Mouse (Mus musculus) thymus, postnatal 25 days (tissue): ENCODE data around the gene Shank3.

Source experiments
- DNase-seq: peaks from one replicate; pipeline ENCODE4 v3.0.0; 2022

The Shank3 gene

DNA sequence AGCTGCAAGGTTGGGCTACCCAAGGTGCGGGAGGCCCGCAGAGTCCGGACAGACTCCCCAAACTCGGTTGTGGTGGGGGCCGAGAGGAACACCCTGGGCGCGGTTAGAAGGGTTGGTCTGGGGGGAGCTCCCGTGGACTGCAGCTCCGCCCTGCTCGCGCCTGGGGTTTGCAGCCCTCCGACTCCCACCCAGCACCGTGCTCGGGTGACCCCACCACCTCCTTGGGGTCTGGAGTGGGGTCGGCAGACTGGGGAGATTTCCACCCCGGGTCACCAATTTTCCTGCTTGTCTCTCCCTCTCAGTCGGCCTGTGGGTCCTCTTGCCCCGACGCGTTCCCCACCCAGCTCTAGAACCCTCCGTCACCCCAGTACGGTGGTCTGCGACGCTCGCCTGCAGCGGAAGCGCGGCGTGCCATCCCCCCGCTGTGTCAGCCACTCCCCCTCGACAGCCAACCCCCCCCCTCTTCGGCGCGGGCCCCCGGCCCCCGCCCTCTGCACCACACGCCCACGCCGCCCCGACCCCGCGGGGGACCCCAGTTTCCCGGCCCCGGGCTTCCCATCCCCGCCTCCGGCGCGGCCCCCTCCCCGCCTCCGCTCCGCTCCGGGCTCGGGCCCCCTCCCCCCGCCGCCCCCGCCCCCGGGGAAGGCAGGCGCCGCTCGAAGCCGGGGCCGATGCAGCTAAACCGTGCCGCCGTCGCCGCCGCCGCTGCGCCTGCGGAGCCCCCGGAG lies at the start of gene Shank3:
Gene Shank3 (plus strand): TSS at position 663 of the 728 bp plus-strand sequence.
- peak; percentile 49 for DNase-seq

DNA sequence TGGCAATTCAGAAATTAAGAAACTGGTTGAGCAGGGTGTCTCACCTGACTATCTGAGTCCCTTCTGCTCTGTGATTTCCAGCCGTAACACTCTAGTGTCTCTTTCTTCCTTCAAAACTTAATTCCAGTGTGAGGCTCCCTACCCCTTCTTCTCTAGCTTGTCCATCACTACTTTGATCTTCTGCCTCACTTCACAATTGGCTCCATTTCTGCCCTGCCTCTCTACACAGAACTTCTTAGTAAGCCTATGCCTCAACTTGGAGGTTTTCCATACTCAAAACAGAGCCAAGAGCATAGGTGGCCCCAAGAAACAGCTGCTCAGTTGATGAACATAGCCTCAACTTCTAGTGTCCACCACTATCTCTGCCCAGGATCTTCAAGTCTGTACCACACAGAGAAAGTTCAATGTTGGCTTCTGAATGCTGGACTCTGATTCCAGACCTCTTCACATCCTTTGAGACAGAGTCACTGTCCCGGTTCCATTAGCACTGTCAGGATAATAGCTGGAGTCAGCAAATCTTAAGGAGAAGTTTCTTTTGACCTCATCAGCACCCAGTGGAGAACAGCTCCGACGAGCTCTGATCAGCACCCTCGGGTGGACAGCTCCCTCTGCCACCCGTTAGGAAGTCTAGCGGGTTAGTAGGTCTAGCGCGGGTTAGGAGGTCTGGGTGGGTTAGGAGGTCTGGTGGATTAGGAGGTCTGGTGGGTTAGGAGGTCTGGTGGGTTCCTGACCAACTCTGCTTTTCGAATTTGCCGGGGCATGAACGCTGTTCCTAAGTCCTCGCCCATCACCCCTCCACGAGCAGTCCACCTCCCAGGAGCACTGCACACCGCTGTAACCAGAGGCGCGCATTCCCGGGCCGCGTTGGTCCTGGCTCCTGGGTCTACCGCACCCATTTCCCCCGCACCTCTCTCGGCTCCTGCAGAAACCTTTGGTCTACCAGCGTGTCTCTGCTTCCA lies 46.2 kb upstream of the Shank3 start:
- peak; percentile 53 for DNase-seq

DNA sequence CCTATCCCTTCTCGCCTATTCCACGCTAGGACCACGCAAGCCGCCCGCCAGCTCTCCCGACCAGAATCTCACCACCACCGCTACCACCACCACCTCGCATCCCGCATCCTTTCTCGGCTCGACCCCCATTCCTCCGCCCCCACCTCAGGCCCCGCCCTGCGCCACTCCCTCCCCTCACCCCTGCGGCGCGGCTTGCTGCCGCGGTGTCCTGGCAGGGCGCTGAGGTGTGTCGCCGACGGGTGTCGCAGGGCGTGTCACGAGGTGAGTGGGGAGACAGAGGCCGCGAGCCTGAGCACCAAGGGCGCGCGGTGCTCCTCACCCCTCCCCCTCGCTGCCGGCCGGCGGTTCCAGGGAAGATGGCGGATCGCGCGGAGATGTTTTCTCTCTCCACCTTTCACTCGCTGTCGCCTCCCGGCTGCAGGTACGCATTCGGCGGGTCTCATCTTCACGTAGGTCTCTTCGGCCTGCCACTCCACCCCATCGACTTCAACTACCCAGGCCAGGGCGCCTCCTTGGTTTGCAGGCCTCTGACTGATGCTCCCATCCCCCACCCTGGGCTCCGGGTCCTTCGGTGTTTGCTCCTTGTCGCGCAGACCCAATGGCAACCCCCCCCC lies 45.5 kb upstream of the Shank3 start, which contains the start of gene Mapk8ip2:
Gene Mapk8ip2 (plus strand): TSS at position 49 of the 614 bp plus-strand sequence.
- no peak for DNase-seq

GRCm38 (mm10) chr15:89454857-89455256 lies 44.6 kb upstream of the Shank3 start:
- no peak for DNase-seq

DNA sequence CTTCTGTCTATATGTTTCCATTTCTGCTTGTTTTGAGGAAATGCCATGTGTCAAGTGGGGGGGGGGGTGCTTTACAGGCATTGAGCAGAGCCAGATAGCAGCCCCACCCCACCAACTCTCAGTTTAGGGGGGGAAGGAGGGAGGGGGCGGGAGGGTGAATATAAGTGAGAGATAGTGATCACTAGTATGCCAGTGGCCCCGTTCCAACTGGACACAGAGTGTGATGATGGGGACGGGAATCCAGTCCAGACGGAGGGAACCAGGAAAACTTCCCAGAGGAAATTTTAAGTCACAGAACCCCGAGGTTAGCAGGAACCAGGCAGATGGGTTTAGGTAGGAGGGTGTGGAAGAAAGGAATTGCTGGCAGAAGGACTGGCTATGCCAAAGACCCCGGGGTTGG lies 43.8 kb upstream of the Shank3 start:
- DNase-seq, result no peak

- no peak for DNase-seq
These were observed 40.5 kb upstream of the Shank3 start for GRCm38 (mm10) chr15:89458942-89459341.

GRCm38 (mm10) chr15:89459821-89460220 lies 39.6 kb upstream of the Shank3 start:
- DNase-seq, result no peak

DNA sequence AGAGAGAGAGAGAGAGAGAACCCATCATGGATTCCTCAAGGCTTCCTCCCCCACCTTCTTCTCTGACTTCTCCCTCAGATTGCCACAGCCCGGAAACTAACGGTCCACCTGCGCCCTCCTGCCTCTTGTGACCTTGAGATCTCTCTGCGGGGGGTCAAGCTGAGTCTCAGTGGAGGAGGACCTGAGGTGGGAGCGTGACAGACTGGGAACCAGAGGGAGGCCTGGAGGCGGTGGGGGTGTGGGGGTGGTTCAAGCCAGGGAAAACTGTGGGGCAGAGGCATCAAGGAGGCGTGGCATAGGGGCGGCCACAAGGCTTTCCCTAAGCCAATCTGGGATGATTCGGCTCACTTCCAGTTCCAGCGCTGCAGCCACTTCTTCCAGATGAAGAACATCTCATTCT lies 39.1 kb upstream of the Shank3 start:
- DNase-seq, result no peak

- DNase-seq, result no peak
These were observed 38.1 kb upstream of the Shank3 start for GRCm38 (mm10) chr15:89461321-89461720.

DNA sequence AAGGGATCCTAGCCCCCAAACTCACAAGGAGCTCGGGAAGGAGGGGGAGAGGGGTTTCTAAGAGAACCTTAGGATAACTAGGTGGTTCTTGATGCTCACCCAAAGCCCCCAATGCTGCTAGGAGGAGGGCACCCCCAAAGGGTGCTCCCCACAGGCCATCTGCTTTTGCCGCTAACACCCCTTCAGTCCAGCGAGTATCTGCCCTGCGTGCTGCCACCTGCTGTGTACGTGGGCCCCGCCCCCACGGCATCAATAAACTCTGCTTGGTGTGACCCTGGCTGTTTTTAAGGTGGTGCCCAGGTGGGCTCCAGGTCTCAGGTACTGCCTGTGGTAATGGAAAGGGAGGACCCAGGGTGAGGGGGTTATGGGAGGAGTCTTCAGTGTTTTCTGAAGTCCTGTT lies 37.2 kb upstream of the Shank3 start:
- no peak for DNase-seq

GRCm38 (mm10) chr15:89463334-89464235 lies 35.8 kb upstream of the Shank3 start:
- DNase-seq, result peak; percentile 26

DNA sequence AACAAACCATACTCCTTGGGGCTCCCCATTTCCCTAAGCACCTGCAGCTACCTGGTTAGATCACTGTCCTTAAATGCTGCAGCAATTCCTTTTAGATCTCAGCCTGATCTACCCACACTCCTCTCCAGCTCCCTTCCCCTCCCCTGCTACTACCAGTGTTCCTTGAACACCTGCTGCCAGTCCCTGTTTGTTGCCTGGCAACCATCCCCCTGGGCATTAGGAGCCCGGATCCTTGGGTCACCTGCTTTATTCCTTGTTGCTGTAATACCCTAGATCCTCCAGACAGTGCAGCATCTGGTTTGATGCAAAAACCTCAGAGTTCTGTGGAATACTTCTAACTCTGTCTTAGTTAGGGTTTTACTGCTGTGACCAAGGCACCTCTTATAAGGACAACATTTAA lies 34.4 kb upstream of the Shank3 start:
- no peak for DNase-seq

- DNase-seq, result no peak
These were observed 30.8 kb upstream of the Shank3 start for GRCm38 (mm10) chr15:89468577-89468976.

GRCm38 (mm10) chr15:89471476-89471875 lies 27.9 kb upstream of the Shank3 start:
- no peak for DNase-seq

GRCm38 (mm10) chr15:89473370-89473769 lies 26.1 kb upstream of the Shank3 start:
- no peak for DNase-seq

- no peak for DNase-seq
These were observed 25.5 kb upstream of the Shank3 start for GRCm38 (mm10) chr15:89473921-89474320.

GRCm38 (mm10) chr15:89474596-89475292 lies 24.7 kb upstream of the Shank3 start:
- DNase-seq, result no peak

DNA sequence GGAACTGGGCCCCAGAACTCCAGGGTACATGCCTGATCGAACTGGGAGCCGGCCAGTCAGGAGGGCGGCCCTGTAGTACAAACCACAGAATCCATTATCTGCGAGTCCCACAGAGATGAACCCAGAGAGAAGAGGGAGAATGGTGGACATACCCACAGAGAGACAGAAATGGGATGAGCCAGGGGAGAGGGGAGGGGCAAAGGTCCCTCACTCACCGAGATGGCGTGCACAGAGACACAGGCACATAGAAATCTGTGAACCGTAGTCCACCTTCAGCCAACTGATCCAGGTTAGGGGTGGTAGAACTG lies 24.2 kb upstream of the Shank3 start:
- no peak for DNase-seq

DNA sequence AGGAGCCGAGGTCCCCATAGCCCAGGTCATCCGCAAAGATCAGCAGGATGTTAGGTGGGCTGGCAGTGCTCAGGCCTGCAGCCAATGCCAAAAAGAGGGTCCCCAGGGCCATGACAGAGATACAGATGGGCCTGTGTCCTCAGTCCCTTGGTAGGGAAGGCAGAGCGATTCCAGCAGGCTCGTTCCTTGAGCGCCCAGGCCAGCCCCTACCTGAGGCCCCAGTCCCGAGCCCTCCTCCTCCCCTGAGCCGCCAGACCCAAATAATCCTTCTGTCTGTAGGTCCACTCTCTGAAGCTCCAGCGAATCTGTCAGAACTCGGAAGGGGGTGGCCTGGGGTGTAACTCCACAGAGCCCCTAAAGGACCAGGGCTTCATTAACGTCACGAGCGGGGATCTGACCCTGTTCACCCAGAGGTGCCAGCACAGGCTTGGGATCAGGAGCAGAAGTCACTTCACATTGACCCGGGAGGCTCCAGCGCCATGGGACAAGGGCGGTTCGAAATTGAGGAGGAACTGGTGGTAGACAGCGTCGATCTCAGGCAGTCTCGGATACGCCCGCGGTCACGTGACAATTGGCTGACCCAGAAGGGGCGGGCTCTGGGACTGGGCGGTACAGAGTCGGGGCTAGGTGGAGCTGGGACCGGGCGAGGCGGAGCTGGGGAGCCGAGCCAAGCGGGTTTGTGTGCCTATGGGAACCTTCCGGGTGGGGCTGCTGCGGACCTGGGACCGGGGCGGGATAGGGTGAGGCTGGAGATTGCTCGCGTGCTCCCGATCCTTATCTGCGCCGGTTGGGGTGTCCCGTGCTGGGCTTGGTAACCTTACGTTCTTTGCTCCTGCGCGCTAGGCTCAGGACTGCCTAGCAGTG lies 23.6 kb upstream of the Shank3 start:
- peak; percentile 91 for DNase-seq

GRCm38 (mm10) chr15:89476475-89476815 lies 23.0 kb upstream of the Shank3 start:
- DNase-seq, result no peak

DNA sequence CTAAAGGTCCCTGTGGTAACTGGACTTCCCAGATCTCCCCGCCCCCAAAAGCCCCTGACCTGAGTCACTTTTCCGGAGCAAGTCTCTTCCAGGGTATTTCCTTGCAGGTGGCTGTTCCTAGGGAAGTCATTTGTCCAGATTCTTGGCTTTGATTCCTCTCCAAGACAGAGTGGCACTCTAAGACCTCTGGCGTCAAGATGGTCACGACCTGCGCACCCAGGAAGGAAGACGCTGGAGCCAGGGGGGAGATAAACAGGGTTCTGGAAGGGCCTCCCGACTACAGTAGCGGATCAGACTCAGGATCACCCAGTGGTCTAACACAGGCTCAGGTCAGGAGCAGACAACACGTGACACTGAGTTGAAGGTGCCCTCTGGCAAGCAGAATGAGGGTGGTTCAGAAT lies 22.3 kb upstream of the Shank3 start, which contains the start of gene Arsa:
Gene Arsa (minus strand): TSS at position 335 of the 401 bp plus-strand sequence.
- no peak for DNase-seq
